Mouse (Mus musculus): ENCODE measurements around the gene S100b.

S100b gene

GRCm38 (mm10) chr10:76260358-76261059 lies 6.9 kb downstream of the S100b start:
- DNase-seq, result peak in 1 of 2 experiments; percentile 12

GRCm38 (mm10) chr10:76261447-76261846 lies 7.8 kb downstream of the S100b start:
- DNase-seq, result no peak

GRCm38 (mm10) chr10:76262431-76262830 lies 8.8 kb downstream of the S100b start:
- DNase-seq, result no peak

- DNase-seq, result peak in 1 of 2 experiments; percentile 41
These were observed 17.6 kb downstream of the S100b start for GRCm38 (mm10) chr10:76271238-76271637.

GRCm38 (mm10) chr10:76275256-76275655 lies 21.6 kb downstream of the S100b start:
- DNase-seq, result peak; percentile 23 to 48

DNA sequence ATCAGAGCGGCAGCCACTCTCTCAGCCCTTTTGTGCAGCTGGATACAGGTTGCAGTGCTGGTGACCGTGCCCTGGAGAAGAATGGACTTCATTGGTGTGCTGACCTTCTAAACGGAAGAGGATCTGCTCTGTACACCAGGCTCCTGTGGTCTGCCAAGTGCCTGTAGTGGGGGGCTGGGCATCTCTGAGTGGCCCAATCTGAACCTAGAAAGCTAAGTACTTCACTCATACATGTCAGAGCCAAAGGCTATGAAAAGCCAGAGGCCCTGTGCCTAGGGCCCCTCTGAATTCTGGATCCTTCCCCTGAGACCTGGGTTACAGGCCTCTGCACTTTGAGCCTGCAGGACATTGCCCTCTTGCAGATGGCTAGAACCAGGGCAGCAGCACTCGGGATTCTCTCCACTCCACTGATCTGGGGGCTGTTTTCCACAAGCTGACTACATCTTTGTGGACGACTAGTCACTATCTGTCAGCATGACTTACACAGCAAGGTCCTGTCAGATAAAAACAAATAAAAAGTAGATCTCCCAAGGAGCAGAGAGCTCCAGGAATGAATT lies 25.0 kb downstream of the S100b start:
- peak; percentile 42 to 57 for DNase-seq

- DNase-seq, result no peak
These were observed 34.8 kb downstream of the S100b start for GRCm38 (mm10) chr10:76288268-76288993.

DNA sequence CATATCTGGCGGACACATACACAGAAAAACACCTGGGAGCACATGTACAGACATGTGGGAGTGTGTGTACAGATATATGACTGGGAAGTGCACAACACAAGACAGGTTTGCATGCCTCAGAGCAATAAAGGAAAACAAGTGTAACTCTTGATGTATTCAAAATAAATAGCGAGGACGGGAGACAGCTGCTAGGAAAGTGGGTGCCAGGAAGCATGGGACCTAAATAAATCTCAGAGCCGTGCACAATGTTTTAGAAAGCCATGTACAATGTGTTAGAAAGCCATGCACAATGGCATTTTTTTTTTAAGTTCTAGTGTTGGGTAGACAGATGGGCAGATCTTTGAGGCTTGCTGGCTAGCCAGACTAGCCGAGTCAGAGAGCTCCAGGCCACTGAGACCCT lies 35.4 kb downstream of the S100b start:
- no peak for DNase-seq

GRCm38 (mm10) chr10:76289936-76290671 lies 36.5 kb downstream of the S100b start:
- DNase-seq, result no peak

GRCm38 (mm10) chr10:76293222-76293621 lies 39.6 kb downstream of the S100b start:
- DNase-seq, result no peak

DNA sequence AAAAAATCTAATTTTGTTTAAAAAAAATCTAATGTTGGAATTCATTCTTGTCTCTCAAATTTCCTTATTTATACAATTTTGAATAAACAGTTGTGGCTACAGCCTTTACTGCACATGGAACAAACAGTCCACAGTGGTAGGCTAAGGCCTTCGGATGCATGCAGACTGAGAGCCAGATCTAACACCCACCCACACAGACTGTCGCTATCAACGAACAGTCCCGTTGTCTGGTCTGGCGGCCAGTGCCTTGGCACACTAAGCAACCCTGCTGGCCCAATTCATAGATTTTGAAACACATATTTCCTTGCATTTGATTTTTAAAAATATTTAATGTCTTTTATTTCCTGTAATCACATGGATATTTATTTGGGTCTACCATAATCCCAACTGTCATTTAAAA lies 46.5 kb downstream of the S100b start:
- DNase-seq, result no peak

- no peak for DNase-seq
These were observed 53.1 kb downstream of the S100b start for GRCm38 (mm10) chr10:76306738-76307137.

Data from kidney, adult 8-10 months (tissue).